Mouse (Mus musculus) MEL (cell line): ENCODE results near the gene Aldh1a2. TPM values are rescaled to one million over a fixed set of nuclear protein-coding genes. Genes with fewer than 3 reads are reported as not detected.

Source experiments
- DNase-seq: peaks from one replicate; pipeline ENCODE4 v3.0.0; 2011; ENCODE audit warnings: low read depth, low spot score
- H3K27ac ChIP-seq: 2 replicates; pipeline ENCODE4 v1.5.1; 2012; ENCODE audit warnings: low read depth, mild to moderate bottlenecking, control low read depth, low read length, moderate library complexity; ENCODE audit not compliant: control insufficient read depth
- H3K27me3 ChIP-seq, 2 experiments: fragments of 150-350 bp in 1 of 2; sonication (generic) in 1 of 2; 2 replicates each; pipeline ENCODE4 v1.6.1; 2012; ENCODE audit warnings: low read length in 2 of 2, mild to moderate bottlenecking in 2 of 2, improper control_type of control experiment in 1 of 2, moderate library complexity in 1 of 2; ENCODE audit not compliant: insufficient read depth in 2 of 2, control insufficient read depth in 1 of 2
- H3K36me3 ChIP-seq, 2 experiments: 2 replicates each; pipeline ENCODE4 v1.6.1; 2012 to 2014; ENCODE audit warnings: low read length in 2 of 2, improper control_type of control experiment in 1 of 2, inconsistent platforms in 1 of 2, mild to moderate bottlenecking in 1 of 2; ENCODE audit not compliant: insufficient read depth in 2 of 2, control insufficient read depth in 1 of 2
- H3K4me1 ChIP-seq, 2 experiments: fragments of 150-350 bp in 1 of 2; sonication (generic) in 1 of 2; 2 replicates each; pipeline ENCODE4 v1.6.1; 2012; ENCODE audit warnings: low read length in 2 of 2, improper control_type of control experiment in 1 of 2, mild to moderate bottlenecking in 1 of 2; ENCODE audit not compliant: insufficient read depth in 2 of 2, control insufficient read depth in 1 of 2
- H3K4me3 ChIP-seq, 2 experiments: fragments of 150-350 bp in 1 of 2; sonication (generic) in 1 of 2; 2 replicates each; pipeline ENCODE4 v1.5.1; 2012; ENCODE audit warnings: low read depth in 2 of 2, low read length in 2 of 2, mild to moderate bottlenecking in 2 of 2, moderate library complexity in 2 of 2, control low read depth in 1 of 2, improper control_type of control experiment in 1 of 2; ENCODE audit not compliant: control insufficient read depth in 1 of 2, insufficient read depth in 1 of 2
- H3K79me2 ChIP-seq: 2 replicates; pipeline ENCODE4 v1.6.1; 2012; ENCODE audit warnings: mild to moderate bottlenecking, low read length, moderate library complexity; ENCODE audit not compliant: control insufficient read depth, poor library complexity, insufficient read depth
- H3K9ac ChIP-seq: 2 replicates; pipeline ENCODE4 v1.6.1; 2012; ENCODE audit warnings: low read depth, mild to moderate bottlenecking, control low read depth, low read length, moderate library complexity; ENCODE audit not compliant: control insufficient read depth, poor library complexity, severe bottlenecking
- H3K9me3 ChIP-seq: fragments of 150-350 bp; sonication (generic); replicated peaks from 2 replicates; pipeline ENCODE4 v1.6.1; 2012; ENCODE audit warnings: mild to moderate bottlenecking, low read length, improper control_type of control experiment, moderate library complexity; ENCODE audit not compliant: insufficient read depth
- CHD2 ChIP-seq: IDR thresholded peaks from 2 replicates; pipeline ENCODE4 v1.6.1; 2011; ENCODE audit warnings: low read length, improper control_type of control experiment
- E2F4 ChIP-seq: IDR thresholded peaks from 2 replicates; pipeline ENCODE4 v1.6.1; 2011; ENCODE audit warnings: low read depth, low read length, improper control_type of control experiment, borderline replicate concordance
- EP300 ChIP-seq, 2 experiments: IDR thresholded peaks; 2 replicates each; pipeline ENCODE4 v1.6.1; 2011; ENCODE audit warnings: improper control_type of control experiment in 2 of 2, low read length in 2 of 2, low read depth in 1 of 2, mild to moderate bottlenecking in 1 of 2
- ETS1 ChIP-seq: IDR thresholded peaks from 2 replicates; pipeline ENCODE4 v1.6.1; 2012; ENCODE audit warnings: low read depth, mild to moderate bottlenecking, inconsistent platforms, low read length, improper control_type of control experiment, moderate library complexity
- GATA1 ChIP-seq: IDR thresholded peaks from 2 replicates; pipeline ENCODE4 v1.6.1; 2011; ENCODE audit warnings: low read depth, low read length, improper control_type of control experiment
- MAX ChIP-seq: IDR thresholded peaks from 2 replicates; pipeline ENCODE4 v1.6.1; 2011; ENCODE audit warnings: low read length, improper control_type of control experiment
- MAZ ChIP-seq: IDR thresholded peaks from 2 replicates; pipeline ENCODE4 v1.6.1; 2012; ENCODE audit warnings: low read depth, mild to moderate bottlenecking, inconsistent platforms, low read length, improper control_type of control experiment
- MEF2A ChIP-seq: IDR thresholded peaks from 2 replicates; pipeline ENCODE4 v1.6.1; 2014; ENCODE audit warnings: low read depth, mild to moderate bottlenecking, inconsistent platforms, low read length, improper control_type of control experiment; ENCODE audit not compliant: poor library complexity, insufficient replicate concordance, severe bottlenecking; ENCODE audit errors: extremely low read depth
- NRF1 ChIP-seq: IDR thresholded peaks from 2 replicates; pipeline ENCODE4 v1.6.1; 2014; ENCODE audit warnings: low read depth, mild to moderate bottlenecking, inconsistent platforms, low read length, improper control_type of control experiment, moderate library complexity; ENCODE audit not compliant: poor library complexity, insufficient read depth, severe bottlenecking
- POLR2AphosphoS5 ChIP-seq: IDR thresholded peaks from 2 replicates; pipeline ENCODE4 v1.6.1; 2012; ENCODE audit warnings: low read depth, borderline replicate concordance, mild to moderate bottlenecking, inconsistent platforms, low read length, moderate library complexity, mixed read lengths
- RCOR1 ChIP-seq: IDR thresholded peaks from 2 replicates; pipeline ENCODE4 v1.6.1; 2012; ENCODE audit warnings: low read depth, mild to moderate bottlenecking, inconsistent platforms, low read length, improper control_type of control experiment
- SIN3A ChIP-seq: IDR thresholded peaks from 2 replicates; pipeline ENCODE4 v1.6.1; 2012; ENCODE audit warnings: low read length, improper control_type of control experiment, inconsistent platforms
- TAL1 ChIP-seq: IDR thresholded peaks from 2 replicates; pipeline ENCODE4 v1.6.1; 2012; ENCODE audit warnings: mild to moderate bottlenecking, inconsistent platforms, low read length, moderate library complexity, mixed read lengths
- TBP ChIP-seq: IDR thresholded peaks from 2 replicates; pipeline ENCODE4 v1.8.0; 2011; ENCODE audit warnings: low read depth, low read length, improper control_type of control experiment
- TCF12 ChIP-seq: IDR thresholded peaks from 2 replicates; pipeline ENCODE4 v1.6.1; 2014; ENCODE audit warnings: low read depth, mild to moderate bottlenecking, inconsistent platforms, low read length, improper control_type of control experiment, moderate library complexity
- USF1 ChIP-seq: IDR thresholded peaks from 2 replicates; pipeline ENCODE4 v1.6.1; 2014; ENCODE audit warnings: low read depth, mild to moderate bottlenecking, inconsistent platforms, low read length, improper control_type of control experiment, moderate library complexity
- USF2 ChIP-seq, 2 experiments: IDR thresholded peaks; 2 replicates each; pipeline ENCODE4 v1.6.1; 2011 to 2012; ENCODE audit warnings: improper control_type of control experiment in 2 of 2, low read length in 2 of 2, borderline replicate concordance in 1 of 2, inconsistent platforms in 1 of 2, low read depth in 1 of 2, mild to moderate bottlenecking in 1 of 2; ENCODE audit not compliant: insufficient read depth in 1 of 2
- ZC3H11A ChIP-seq: IDR thresholded peaks from 2 replicates; pipeline ENCODE4 v1.6.1; 2012; ENCODE audit warnings: low read depth, mild to moderate bottlenecking, inconsistent platforms, low read length, improper control_type of control experiment
- polyA plus RNA-seq, 2 experiments: library from polyadenylated mRNA; stranded (reverse) in 1 of 2; unstranded in 1 of 2; fragments of >175 nt in 1 of 2; fragments of >200 nt in 1 of 2; gene quantifications; 2 replicates each; pipeline versions ENCODE4 v1.2.1 to v1.2.4; 2012; ENCODE audit warnings: low replicate concordance in 2 of 2, low read depth in 1 of 2; ENCODE audit not compliant: insufficient read length in 2 of 2, insufficient read depth in 1 of 2, missing spikeins in 1 of 2
- total RNA-seq: library from RNA; depleted of rRNA; stranded (reverse); fragments of 300-350 nt; gene quantifications from 2 replicates; pipeline ENCODE4 v1.2.3, GENCODE M21; 2012

The Aldh1a2 gene
- total and polyA plus RNA-seq, 3 experiments = not detected

GRCm38 (mm10) chr9:71185285-71185684 is 30.3 kb upstream of the Aldh1a2 start (continued):
- TF ChIP-seq SIN3A = no peak
- TF ChIP-seq MEF2A = 0 out of 2 replicates have a peak, but pooled peaks have one; percentile 12
- TF ChIP-seq RCOR1 = peak; percentile 40
- TF ChIP-seq NRF1 = no peak
- TF ChIP-seq ETS1 = peak; percentile 80
- TF ChIP-seq E2F4 = no peak
- no peak for TF ChIP-seq TBP

DNA sequence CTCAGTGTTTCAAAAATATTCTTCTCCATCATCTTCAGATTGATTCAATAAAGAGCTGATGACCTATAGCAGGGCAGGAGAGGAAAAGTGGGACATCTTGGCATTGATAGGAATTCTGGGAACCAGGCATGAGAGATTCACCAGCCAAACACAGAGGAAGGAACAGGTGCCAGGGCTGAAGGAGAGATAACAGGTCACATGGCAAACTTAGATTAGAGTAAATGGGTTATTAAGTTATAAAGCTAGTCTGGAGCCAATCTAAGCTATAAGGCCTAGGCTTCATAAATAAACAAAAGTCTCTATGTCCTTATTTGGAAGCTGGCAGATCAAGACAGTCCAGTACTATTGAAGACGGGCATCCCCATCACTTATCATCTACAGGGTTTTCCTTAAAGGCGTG is 29.8 kb upstream of the Aldh1a2 start:
- Histone ChIP-seq H3K9me3 (no peaks in the 10 kb centered on the region), H3K9ac (no peak overlapping the region), H3K27me3 (no peaks in the 10 kb centered on the region), H3K36me3 (peaks cover 0 to 33% of the 10 kb centered on the region in 2 experiments; a peak in 2 of 4 replicates), H3K27ac (no peak overlapping the region; the same call in 1 of the 2 replicates), H3K4me1 (peaks cover 14 to 17% of the 10 kb centered on the region in 2 experiments), H3K4me3 (no peak overlapping the region), H3K79me2 (no peaks in the 10 kb centered on the region)
- DNase-seq = no peak
- TF ChIP-seq MAZ = no peak
- peak in 1 of 2 experiments; percentile 65; a peak in 2 of 4 replicates for TF ChIP-seq EP300 (IDR thresholded peaks at IDR 0.05; ENCODE audit: low read depth in 1 of 2, low read length in 2 of 2)
- TF ChIP-seq TBP = no peak
- TF ChIP-seq CHD2 = no peak
- TF ChIP-seq ZC3H11A = no peak
- no peak for TF ChIP-seq MAX
- peak; percentile 69; the same call in 1 of the 2 replicates for TF ChIP-seq TCF12
- TF ChIP-seq TAL1 = peak; percentile 59
- peak; percentile 87 for TF ChIP-seq USF1
- TF ChIP-seq RCOR1 = 0 out of 2 replicates have a peak, but pooled peaks have one; percentile 7
- no peak for TF ChIP-seq POLR2AphosphoS5
- TF ChIP-seq USF2 (IDR thresholded peaks at IDR 0.05; ENCODE audit: borderline replicate concordance in 1 of 2, insufficient read depth in 1 of 2, low read depth in 1 of 2, low read length in 2 of 2) = 0 out of 4 replicates have a peak, but pooled peaks of 1 of the 2 experiments have one; percentile 40
- TF ChIP-seq NRF1 = no peak
- TF ChIP-seq GATA1 = peak; percentile 70
